Mouse (Mus musculus) midbrain, embryonic 10.5 days (tissue): ENCODE measurements around the gene Ptgs1. TPM values are rescaled to one million over a fixed set of nuclear protein-coding genes. Genes with fewer than 3 reads are reported as not detected.

Experiments used
- DNase-seq: peaks from one replicate; pipeline ENCODE4 v3.0.0-alpha.2; 2017; ENCODE audit warnings: low spot score
- H3K27ac ChIP-seq: fragments of 300-500 bp; sonication (generic); replicated peaks from 2 replicates; pipeline ENCODE4 v1.5.1; 2016; ENCODE audit warnings: mild to moderate bottlenecking
- H3K27me3 ChIP-seq: fragments of 300-500 bp; sonication (generic); 2 replicates; pipeline ENCODE4 v1.6.1; 2016; ENCODE audit warnings: low read depth, mild to moderate bottlenecking; ENCODE audit not compliant: poor library complexity, severe bottlenecking
- H3K36me3 ChIP-seq: fragments of 300-500 bp; sonication (generic); 2 replicates; pipeline ENCODE4 v1.6.1; 2016; ENCODE audit warnings: mild to moderate bottlenecking, moderate library complexity
- H3K4me1 ChIP-seq: fragments of 300-500 bp; sonication (generic); 2 replicates; pipeline ENCODE4 v1.6.1; 2016
- H3K4me3 ChIP-seq: fragments of 300-500 bp; sonication (generic); 2 replicates; pipeline ENCODE4 v1.5.1; 2016; ENCODE audit warnings: mild to moderate bottlenecking, moderate library complexity
- H3K9me3 ChIP-seq: fragments of 300-500 bp; sonication (generic); replicated peaks from 2 replicates; pipeline ENCODE4 v1.6.1; 2016; ENCODE audit warnings: mild to moderate bottlenecking
- WGBS: fragments of 180-500 bp; shearing (Covaris S2); methylation state at CpG from one replicate; pipeline ENCODE4 v1.1.7; 2016; 5-methylcytosine and 5-hydroxymethylcytosine counted together
- polyA plus RNA-seq: library from polyadenylated mRNA; unstranded; fragments of >200 nt; fragmentation: Nextera tagmentation; extraction: Ambion mirVana; gene quantifications from 2 replicates; pipeline ENCODE4 v1.2.1, GENCODE M21; 2016

Ptgs1 gene
- polyA plus RNA-seq, 1 experiment from 2014 or later, result 4.7 TPM

GRCm38 (mm10) chr2:36201756-36202610 lies 28.2 kb upstream of the Ptgs1 start:
- H3K4me3 ChIP-seq, result peak overlapping the region; percentile 58; the same call in 1 of the 2 replicates
- no peak overlapping the region for H3K27ac ChIP-seq
- WGBS, result 23% methylated on average over 18 of the region's 18 CpGs
- DNase-seq, result no peak
- no peaks in the 10 kb centered on the region for H3K36me3 ChIP-seq
- H3K27me3 ChIP-seq, result peaks cover 90% of the 10 kb centered on the region
- no peaks in the 10 kb centered on the region for H3K9me3 ChIP-seq
- H3K4me1 ChIP-seq, result peaks cover 44% of the 10 kb centered on the region

- Histone ChIP-seq H3K4me1 (peaks cover 40% of the 10 kb centered on the region), H3K27ac (no peak overlapping the region), H3K27me3 (peaks cover 87% of the 10 kb centered on the region), H3K4me3 (peak overlapping the region; percentile 58), H3K9me3 (no peaks in the 10 kb centered on the region), H3K36me3 (no peaks in the 10 kb centered on the region)
- no peak for DNase-seq
- WGBS, result 17% methylated on average over 5 of the region's 5 CpGs
Observed at GRCm38 (mm10) chr2:36202611-36202880, 27.7 kb upstream of the Ptgs1 start.

- no peak overlapping the region; the same call in 1 of the 2 replicates for H3K27ac ChIP-seq
- H3K4me1 ChIP-seq, result peaks cover 34% of the 10 kb centered on the region
- H3K4me3 ChIP-seq, result peak overlapping the region; percentile 58
- H3K27me3 ChIP-seq, result peaks cover 81% of the 10 kb centered on the region
- H3K9me3 ChIP-seq, result no peaks in the 10 kb centered on the region
- WGBS, result 1% methylated on average over 39 of the region's 39 CpGs
- DNase-seq, result peak; percentile 42
- H3K36me3 ChIP-seq, result no peaks in the 10 kb centered on the region
Observed at GRCm38 (mm10) chr2:36203011-36203825, 27.0 kb upstream of the Ptgs1 start.

- 49% methylated on average over 4 of the region's 4 CpGs for WGBS
- Histone ChIP-seq H3K27me3 (peaks cover 81% of the 10 kb centered on the region), H3K9me3 (no peaks in the 10 kb centered on the region), H3K4me1 (peaks cover 25% of the 10 kb centered on the region), H3K36me3 (no peaks in the 10 kb centered on the region), H3K4me3 (no peak overlapping the region), H3K27ac (no peak overlapping the region)
- no peak for DNase-seq
Observed at GRCm38 (mm10) chr2:36204595-36204994, 25.6 kb upstream of the Ptgs1 start.

- DNase-seq, result no peak
- H3K27ac ChIP-seq, result no peak overlapping the region
- peaks cover 35% of the 10 kb centered on the region for H3K4me1 ChIP-seq
- WGBS, result 62% methylated on average over 11 of the region's 11 CpGs
- no peaks in the 10 kb centered on the region for H3K9me3 ChIP-seq
- no peaks in the 10 kb centered on the region for H3K36me3 ChIP-seq
- H3K4me3 ChIP-seq, result no peak overlapping the region
- H3K27me3 ChIP-seq, result peaks cover 81% of the 10 kb centered on the region
Observed at GRCm38 (mm10) chr2:36207071-36207470, 23.2 kb upstream of the Ptgs1 start.

GRCm38 (mm10) chr2:36210796-36211195 lies 19.4 kb upstream of the Ptgs1 start:
- no peaks in the 10 kb centered on the region for H3K9me3 ChIP-seq
- WGBS, result 3% methylated on average over 34 of the region's 34 CpGs

GRCm38 (mm10) chr2:36211785-36212184 lies 18.4 kb upstream of the Ptgs1 start:
- no peaks in the 10 kb centered on the region for H3K36me3 ChIP-seq
- WGBS, result 10% methylated on average over 7 of the region's 7 CpGs
- no peaks in the 10 kb centered on the region for H3K9me3 ChIP-seq
- peaks cover 15% of the 10 kb centered on the region for H3K4me1 ChIP-seq
- peak; percentile 38 for DNase-seq
- H3K27me3 ChIP-seq, result peaks cover 58% of the 10 kb centered on the region
- H3K4me3 ChIP-seq, result no peak overlapping the region
- H3K27ac ChIP-seq, result no peak overlapping the region

More at GRCm38 (mm10) chr2:36210796-36211195, 19.4 kb upstream of the Ptgs1 start:
- H3K4me3 ChIP-seq, result peak overlapping the region; percentile 44
- H3K4me1 ChIP-seq, result peaks cover 15% of the 10 kb centered on the region
- peak; percentile 36 for DNase-seq
- H3K27me3 ChIP-seq, result peaks cover 59% of the 10 kb centered on the region
- H3K36me3 ChIP-seq, result no peaks in the 10 kb centered on the region
- peak overlapping the region; percentile 49; the same call in 1 of the 2 replicates for H3K27ac ChIP-seq

GRCm38 (mm10) chr2:36213108-36213507 lies 17.1 kb upstream of the Ptgs1 start:
- 61% methylated on average over 7 of the region's 7 CpGs for WGBS
- H3K27ac ChIP-seq, result no peak overlapping the region
- H3K36me3 ChIP-seq, result no peaks in the 10 kb centered on the region
- no peak for DNase-seq
- no peaks in the 10 kb centered on the region for H3K9me3 ChIP-seq
- H3K27me3 ChIP-seq, result peaks cover 55% of the 10 kb centered on the region
- no peak overlapping the region for H3K4me3 ChIP-seq
- H3K4me1 ChIP-seq, result peaks cover 18% of the 10 kb centered on the region

GRCm38 (mm10) chr2:36214023-36214422 lies 16.2 kb upstream of the Ptgs1 start:
- peak; percentile 86 for DNase-seq
- no peak overlapping the region for H3K27ac ChIP-seq
- no peaks in the 10 kb centered on the region for H3K9me3 ChIP-seq
- peaks cover 46% of the 10 kb centered on the region for H3K27me3 ChIP-seq
- H3K4me3 ChIP-seq, result no peak overlapping the region
- 9% methylated on average over 8 of the region's 8 CpGs for WGBS
- H3K36me3 ChIP-seq, result no peaks in the 10 kb centered on the region
- peaks cover 18% of the 10 kb centered on the region for H3K4me1 ChIP-seq

- H3K27me3 ChIP-seq, result peaks cover 42% of the 10 kb centered on the region
- no peak overlapping the region for H3K27ac ChIP-seq
- peaks cover 18% of the 10 kb centered on the region for H3K4me1 ChIP-seq
- 66% methylated on average over 5 of the region's 5 CpGs for WGBS
- H3K36me3 ChIP-seq, result no peaks in the 10 kb centered on the region
- H3K9me3 ChIP-seq, result no peaks in the 10 kb centered on the region
- no peak overlapping the region for H3K4me3 ChIP-seq
- no peak for DNase-seq
Observed at GRCm38 (mm10) chr2:36214425-36214824, 15.8 kb upstream of the Ptgs1 start.

- Histone ChIP-seq H3K36me3 (no peaks in the 10 kb centered on the region), H3K4me3 (no peak overlapping the region), H3K4me1 (peaks cover 18% of the 10 kb centered on the region), H3K9me3 (no peaks in the 10 kb centered on the region), H3K27ac (no peak overlapping the region), H3K27me3 (peaks cover 34% of the 10 kb centered on the region)
- 88% methylated on average over 5 of the region's 5 CpGs for WGBS
- no peak for DNase-seq
Observed at GRCm38 (mm10) chr2:36215203-36215739, 15.0 kb upstream of the Ptgs1 start.

- no peak for DNase-seq
- H3K27me3 ChIP-seq, result peaks cover 21% of the 10 kb centered on the region
- H3K36me3 ChIP-seq, result no peaks in the 10 kb centered on the region
- peaks cover 10% of the 10 kb centered on the region for H3K4me1 ChIP-seq
- H3K4me3 ChIP-seq, result no peak overlapping the region
- H3K9me3 ChIP-seq, result no peaks in the 10 kb centered on the region
- no peak overlapping the region for H3K27ac ChIP-seq
Observed at GRCm38 (mm10) chr2:36216546-36216945, 13.7 kb upstream of the Ptgs1 start.
